Mouse (Mus musculus): ENCODE results near the gene Ipo9.
"Not testable (repeated sequence)": the region's sequence is repeated elsewhere in the genome, so short reads cannot be mapped to it uniquely, and the experiment has no call there.

The Ipo9 gene

DNA sequence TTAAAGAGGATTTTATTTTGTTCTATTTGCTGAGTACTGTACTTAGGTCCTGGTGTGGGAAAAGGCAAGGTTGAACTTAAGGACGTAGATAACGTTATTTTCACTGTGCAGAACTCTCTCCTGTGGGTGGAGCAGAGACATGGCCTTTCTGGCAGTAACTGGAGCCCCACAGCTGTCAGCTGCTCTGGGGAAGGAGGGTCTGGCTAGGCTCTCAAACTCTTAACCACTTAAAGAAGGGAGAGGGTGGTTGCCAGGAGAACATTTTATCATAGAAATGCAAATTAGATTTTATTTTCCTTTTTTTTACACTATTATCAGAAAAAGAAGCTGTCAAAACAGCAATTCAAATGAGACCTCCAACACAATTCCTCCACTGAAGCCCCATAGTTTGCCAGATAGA, 5.5 kb upstream of the Ipo9 start:
- DNase-seq (ENCODE audit: extremely low read depth, low read depth, low spot score): no peak

DNA sequence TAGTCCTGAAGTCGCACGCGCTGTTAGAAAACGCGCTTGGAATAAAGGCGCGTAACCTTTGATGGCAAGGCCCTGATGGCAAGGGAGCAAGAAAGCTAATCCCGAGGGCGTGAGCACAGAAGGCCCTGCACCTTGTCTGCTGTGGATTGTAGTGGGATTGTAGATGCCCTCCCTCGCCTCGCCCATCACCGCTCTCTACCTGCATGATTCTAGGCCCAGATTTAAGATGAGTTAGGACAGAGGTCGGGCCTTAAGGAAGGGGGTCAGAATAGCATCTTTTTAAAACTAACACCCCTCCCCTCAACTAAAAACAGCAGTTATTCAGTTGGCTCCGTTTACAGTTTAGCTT, 344 bp upstream of the Ipo9 start:
- DNase-seq (ENCODE audit: extremely low read depth, low read depth, low spot score): no peak

DNA sequence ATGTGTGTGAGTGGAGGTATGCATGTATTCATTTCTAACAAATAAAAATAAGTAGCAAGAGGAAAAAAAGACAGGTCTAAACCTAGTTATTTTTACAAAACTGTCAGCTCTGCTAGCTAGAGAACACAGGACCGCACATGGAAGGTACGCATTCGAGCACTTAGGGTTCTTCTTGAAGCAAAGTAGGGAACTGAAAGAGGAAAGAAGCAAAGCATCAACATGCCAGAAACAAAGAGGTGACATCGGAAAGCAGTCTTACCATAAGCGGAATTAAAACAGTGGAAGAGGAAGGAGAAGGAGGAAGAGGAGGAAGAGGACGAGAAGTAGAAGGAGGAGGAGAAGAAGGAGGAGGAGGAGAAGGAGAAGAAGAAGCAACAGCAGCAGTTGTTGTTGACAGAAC, 2.9 kb downstream of the Ipo9 start:
- no peak for DNase-seq (ENCODE audit: extremely low read depth, low read depth, low spot score)

DNA sequence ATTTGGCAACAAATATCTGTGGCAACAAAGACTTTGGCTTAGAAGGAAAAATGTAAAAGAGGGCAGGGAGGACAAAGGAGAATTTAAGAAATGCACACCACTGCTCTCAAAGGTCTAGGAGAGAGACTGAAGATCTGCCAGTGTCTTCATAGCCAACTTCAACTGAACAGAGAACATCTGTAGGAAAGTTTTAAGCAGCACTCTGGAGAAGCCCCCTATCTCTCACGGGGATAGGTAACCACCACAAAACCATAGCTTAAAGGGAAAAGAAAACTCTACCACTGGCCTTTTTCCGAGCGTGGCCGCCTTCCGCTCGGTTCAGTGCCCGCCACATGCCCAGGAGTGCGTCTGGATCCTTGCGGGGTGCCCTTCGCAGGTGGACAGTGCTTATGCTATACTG, 3.7 kb downstream of the Ipo9 start:
- DNase-seq (ENCODE audit: extremely low read depth, low read depth, low spot score): no peak

- no peak for DNase-seq (ENCODE audit: extremely low read depth, low read depth, low spot score)
Measured at GRCm38 (mm10) chr1:135422772-135423171, 7.5 kb downstream of the Ipo9 start.

- no peak for DNase-seq (ENCODE audit: extremely low read depth, low read depth, low spot score)
Measured at GRCm38 (mm10) chr1:135413996-135414395, 16.3 kb downstream of the Ipo9 start.

DNA sequence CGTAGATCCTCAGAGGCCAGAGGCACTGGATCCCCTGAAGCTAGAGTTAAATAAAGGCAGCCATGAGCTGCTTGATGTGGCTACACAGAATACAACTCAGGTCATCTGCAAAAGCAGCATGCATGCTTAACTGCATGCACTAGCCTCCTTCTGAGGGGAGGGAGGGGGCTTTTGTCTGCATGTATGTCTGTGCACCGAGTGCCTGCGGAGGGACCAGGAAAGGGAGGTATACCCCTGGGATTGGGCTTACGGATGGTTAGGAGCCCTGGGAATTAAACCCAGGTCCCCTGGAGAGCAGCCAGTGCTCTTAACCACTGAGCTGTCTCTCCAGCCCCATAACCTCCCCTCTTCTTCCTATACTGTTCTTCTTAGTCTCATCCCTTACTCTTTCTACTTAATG, 18.2 kb downstream of the Ipo9 start:
- no peak for DNase-seq (ENCODE audit: extremely low read depth, low read depth, low spot score)

GRCm38 (mm10) chr1:135410967-135411366, 19.3 kb downstream of the Ipo9 start:
- DNase-seq (ENCODE audit: extremely low read depth, low read depth, low spot score): peak; percentile 25

DNA sequence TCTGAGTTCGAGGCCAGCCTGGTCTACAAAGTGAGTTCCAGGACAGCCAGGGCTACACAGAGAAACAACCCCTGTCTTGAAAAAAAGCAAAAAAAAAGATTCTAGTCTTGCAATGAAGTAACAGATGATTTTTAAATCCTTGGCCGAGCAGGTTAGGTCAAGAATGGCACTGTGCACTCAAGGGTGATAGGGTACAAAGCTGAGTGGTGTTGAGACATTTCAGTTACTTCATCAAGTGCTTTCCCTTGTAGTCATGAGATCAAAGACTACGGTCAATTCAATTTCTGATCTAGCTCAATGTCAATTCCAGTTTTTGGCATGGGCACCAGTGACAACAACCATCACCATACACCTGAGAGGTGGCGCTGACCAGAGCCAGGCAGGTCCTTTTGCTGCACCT, 21.3 kb downstream of the Ipo9 start:
- DNase-seq (ENCODE audit: extremely low read depth, low read depth, low spot score): no peak

DNA sequence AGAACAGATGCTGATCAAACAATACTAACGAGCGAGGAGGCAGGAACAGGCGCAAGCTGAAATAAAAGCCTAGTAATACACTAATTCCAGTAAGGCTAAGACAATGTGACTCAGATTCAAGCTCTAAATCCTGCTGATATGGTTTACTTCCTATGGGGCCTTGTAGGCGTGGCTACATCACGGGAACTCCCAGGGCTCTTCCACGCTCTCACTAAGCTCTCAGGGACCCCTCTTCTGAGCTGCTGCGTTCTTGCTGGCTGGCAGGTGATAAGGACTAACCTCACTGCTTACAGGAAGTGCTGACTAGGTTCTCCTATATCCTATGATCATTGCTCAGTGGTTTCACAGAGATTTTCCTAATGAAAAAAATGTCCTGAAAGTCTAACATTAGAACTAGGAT, 24.9 kb downstream of the Ipo9 start:
- DNase-seq (ENCODE audit: extremely low read depth, low read depth, low spot score): no peak

DNA sequence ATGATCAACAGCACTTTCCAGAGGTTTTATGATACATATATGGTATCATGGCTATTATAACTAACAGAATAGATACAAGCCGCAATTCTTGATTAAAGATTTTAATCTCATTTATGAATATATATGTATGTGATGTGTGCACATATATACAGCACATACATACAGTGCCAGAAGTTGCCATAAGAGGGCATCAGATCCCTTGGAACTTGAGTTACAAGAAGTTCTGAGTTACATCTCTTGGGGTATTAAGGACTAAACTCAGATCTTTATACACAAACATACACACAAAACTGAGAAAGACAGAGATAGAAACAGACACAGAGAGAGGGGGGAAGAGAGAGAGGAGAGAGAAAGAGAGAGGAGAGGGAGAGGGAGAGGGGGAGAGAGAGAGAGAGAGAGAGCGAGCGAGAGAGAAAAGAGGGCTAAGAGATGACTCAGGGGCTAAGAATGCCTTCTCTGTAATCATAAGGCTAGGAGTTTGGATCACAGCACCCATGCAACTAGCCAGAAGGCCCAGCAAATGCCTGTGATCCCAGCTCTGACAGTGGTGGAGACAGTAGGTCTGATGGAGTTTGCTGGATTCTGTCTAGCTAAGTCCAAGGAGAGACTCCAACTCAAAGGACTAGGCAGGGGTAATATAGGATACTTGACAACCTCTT, 28.7 kb downstream of the Ipo9 start:
- no peak for DNase-seq (ENCODE audit: extremely low read depth, low read depth, low spot score)

DNA sequence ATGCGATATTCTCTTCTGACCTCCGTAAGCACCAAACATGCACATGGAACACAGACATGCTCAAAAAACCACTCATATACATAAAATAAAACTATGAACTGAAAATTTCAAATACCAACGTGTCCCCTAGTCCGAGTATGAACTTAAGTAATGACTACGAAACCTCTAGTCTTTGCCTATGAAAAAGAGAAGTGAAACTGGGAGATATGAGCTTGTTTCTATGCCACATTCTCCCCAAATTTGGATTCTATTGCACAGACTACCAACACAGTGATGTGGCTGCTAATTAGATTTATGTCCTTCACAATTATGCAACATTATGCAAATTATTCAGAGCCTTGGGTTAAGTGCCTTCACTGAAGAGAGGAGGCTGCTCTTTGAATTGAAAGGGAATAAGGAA, 30.8 kb downstream of the Ipo9 start:
- no peak for DNase-seq (ENCODE audit: extremely low read depth, low read depth, low spot score)

DNA sequence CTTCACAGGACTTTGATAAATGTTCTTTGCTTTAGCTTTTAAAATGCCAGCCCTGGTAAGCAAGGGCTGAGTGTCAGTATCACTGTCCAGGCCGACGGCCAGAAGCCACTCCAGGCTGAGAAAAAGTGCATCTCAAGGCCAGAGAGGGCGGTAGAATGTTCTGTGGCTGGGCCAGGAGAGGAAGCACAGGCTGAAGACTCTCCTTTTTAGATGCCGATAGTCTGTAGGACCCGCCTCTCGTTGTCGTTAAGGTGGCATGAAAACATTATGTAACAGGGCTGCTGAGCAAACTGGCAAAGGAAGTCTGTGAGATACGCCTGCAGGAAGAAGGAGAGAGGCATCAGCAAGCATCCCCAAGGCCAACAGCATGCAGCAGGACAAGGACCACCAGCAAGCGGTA, 45.1 kb downstream of the Ipo9 start:
- no peak for DNase-seq (ENCODE audit: extremely low read depth, low read depth, low spot score)

GRCm38 (mm10) chr1:135384171-135384570, 46.1 kb downstream of the Ipo9 start:
- DNase-seq (ENCODE audit: extremely low read depth, low read depth, low spot score): no peak

DNA sequence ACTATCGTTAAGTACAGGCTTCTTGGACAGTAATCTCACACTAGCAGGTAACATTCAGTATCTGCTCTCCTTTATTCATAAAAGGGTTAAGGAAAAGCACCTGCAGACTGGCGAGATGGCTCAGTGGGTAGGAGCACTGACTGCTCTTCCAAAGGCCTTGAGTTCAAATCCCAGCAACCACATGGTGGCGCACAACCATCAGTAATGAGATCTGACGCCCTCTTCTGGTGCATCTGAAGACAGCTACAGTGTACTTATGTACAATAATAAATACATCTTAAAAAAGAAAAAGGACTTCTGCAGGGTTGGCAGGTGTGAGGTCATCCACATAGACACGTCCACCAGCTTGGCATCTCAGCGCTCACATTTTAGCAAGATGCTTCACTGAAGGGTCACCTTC, 48.7 kb downstream of the Ipo9 start:
- DNase-seq (ENCODE audit: extremely low read depth, low read depth, low spot score): not testable (repeated sequence)

- DNase-seq (ENCODE audit: extremely low read depth, low read depth, low spot score): no peak
Measured at GRCm38 (mm10) chr1:135380071-135380991, 50.0 kb downstream of the Ipo9 start.

DNA sequence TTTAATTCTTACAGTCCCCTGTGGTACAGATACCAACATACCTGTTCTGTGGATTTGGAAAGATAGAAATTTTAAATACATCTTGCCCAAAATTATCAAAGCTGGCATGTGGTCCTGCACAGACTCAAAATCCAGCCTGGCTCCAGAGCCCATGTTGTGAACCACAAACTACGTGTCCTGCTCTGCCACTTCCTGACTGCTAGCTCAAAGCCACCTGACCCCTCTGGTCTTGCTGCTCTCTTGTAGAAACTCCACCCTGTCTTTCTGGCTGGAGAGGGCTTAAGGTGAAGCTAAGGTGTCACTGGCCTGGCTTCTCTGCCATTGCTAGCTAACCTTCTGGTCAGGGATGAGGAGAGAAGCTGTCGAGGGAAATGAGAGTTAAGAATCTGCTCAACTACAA, 51.3 kb downstream of the Ipo9 start:
- DNase-seq (ENCODE audit: extremely low read depth, low read depth, low spot score): no peak

- DNase-seq (ENCODE audit: extremely low read depth, low read depth, low spot score): no peak
Measured at GRCm38 (mm10) chr1:135378576-135378975, 51.7 kb downstream of the Ipo9 start.

DNA sequence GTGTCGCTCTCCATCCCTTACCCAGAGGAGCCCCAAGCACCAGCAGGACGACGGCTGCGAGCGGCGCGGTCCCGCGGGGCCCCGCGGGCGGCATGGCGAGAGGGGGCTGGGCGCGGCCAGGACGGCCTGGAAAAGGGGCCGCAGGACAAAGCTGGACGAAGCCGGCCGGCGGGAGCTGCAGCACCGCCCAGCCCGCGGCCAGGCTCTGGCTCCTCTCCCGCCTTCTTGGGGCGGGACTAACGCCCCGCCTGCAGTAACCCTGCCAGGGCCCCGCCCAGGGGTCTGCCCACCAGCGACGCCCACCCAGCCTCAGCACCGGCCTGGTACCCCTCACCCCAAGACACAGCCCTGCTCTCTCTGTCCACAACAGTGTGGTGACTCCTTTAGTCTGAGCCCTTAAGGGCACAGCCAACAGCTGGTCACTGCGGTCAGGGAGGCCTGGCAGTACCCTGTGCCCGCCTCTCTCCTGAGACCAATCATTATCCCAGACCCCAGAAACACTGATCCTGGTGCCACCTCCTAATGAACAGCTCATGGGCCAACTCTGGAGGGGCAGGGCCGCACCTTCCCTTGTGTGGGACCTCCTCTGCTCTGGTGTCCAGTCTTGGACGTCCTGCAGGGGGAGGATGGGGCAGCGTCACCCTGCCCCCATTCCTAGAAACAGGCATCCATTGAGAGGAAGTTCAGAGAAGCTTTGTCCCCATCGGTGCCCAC, 55.3 kb downstream of the Ipo9 start, which contains the start of gene Shisa4:
Gene Shisa4 (minus strand): TSS at position 370 of the 714 bp plus-strand sequence.
- no peak for DNase-seq (ENCODE audit: extremely low read depth, low read depth, low spot score)

DNA sequence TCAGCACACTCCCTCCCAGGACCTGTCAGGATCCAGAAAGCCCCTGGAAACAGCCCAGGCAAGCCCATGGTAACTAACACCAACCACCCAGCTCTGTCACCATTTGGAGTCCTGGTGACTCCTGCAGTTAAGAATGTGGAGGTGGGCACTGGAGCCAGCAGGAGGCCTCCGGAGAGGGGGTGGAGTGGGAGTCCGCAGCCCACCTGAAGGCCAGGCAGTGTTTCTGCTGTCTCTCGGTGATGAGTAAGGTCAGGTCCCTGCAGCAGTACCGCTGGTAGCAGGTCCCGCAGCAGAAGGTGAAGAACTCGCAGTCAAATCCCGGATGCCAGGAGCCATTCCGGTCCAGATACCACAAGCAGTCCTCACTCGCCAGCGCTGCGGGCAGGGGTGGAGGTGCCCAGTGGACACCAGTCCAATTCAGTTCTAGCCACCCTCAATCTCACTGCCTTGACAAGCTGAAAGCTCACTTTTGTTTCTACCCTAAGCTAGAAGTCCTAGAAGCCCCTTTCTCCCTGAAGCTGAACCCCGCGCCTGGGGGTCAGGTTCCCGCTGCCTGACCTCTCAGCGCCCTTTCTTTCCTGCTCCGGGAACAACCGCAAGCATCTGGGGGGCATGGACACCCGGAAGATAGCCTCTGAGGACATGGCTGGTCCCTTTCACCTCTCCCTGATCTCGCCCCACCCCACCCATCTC, 56.0 kb downstream of the Ipo9 start:
- no peak for DNase-seq (ENCODE audit: extremely low read depth, low read depth, low spot score)

GRCm38 (mm10) chr1:135373171-135373677, 57.1 kb downstream of the Ipo9 start:
- no peak for DNase-seq (ENCODE audit: extremely low read depth, low read depth, low spot score)

Data from fat pad, adult 2 months (tissue).